ENCODE assay signal across 8 mouse cellular contexts in the genomic region with DNA sequence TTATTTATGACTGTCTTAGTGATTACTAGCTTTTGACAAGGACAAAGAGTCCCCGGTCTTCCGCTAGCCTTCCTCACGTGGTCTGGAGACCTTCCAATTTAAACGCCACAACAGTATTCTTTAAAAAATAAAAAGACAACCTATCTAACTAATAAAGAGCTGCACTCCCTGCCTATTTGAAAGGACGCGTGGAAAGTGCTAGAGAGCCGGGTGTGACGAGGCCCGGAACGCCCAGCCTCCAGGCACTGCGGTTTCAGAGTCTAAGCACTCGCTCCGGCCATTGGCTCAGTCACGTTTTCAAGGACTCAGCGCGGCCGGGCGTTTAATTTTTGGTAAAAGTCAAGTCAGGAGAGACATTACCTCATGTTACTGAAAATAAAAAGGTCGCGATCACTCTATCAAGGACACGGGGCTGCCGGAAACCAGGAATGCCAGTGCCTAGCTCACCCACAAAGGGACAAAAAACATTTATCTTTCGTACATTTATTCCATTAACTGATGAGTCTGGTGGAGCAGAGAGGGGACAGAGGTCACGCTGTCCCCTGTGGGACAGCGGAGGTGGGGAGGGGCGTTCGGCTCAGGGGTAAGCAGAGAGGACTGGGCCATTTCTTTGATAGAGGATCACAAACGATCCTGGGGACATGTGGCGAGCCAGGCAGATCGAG. TPM values are rescaled to one million over a fixed set of nuclear protein-coding genes. Genes with fewer than 3 reads are reported as not detected.
A peak's percentile ranks its signal among the peaks of the same experiment; 100 is the strongest.
DNase-seq lines count a peak whose midpoint lies in the region; ATAC-seq and TF ChIP-seq lines count a peak whose summit lies in the region.

No protein-coding gene starts in this region.

- WGBS in forebrain, embryonic 16.5 days: under 1% methylated on average over 30 of the region's 30 CpGs

- DNase-seq in ES-E14 (ENCODE audit: low read depth, low spot score): no peak
- DNase-seq in cerebellum, adult 11 months: peak; percentile 74
- peak; percentile 78 to 83 for DNase-seq in heart, postnatal 36 days
- peak; percentile 63 to 70 for DNase-seq in layer of hippocampus, adult 8-10 months (ENCODE audit: low spot score in 2 of 2)
- DNase-seq in lung, postnatal 10 days: peak; percentile 89
- peak; percentile 49 for DNase-seq in ovary, postnatal 10 days (ENCODE audit: low spot score)
- DNase-seq in thymus, postnatal 10 days (ENCODE audit: low spot score in 2 of 2): peak; percentile 56 to 58

- intact Hi-C loops in heart, postnatal 36 days (cut with DNase I): loop anchor here (1.0 kb wide), 1 partner anchor 16 kb away; no protein-coding TSS in a partner anchor

- no peaks in the 10 kb centered on the region for H3K9me3 ChIP-seq in ES-E14 (ENCODE audit: control insufficient read depth, insufficient read depth, low read depth, low read length)
- H3K9me3 ChIP-seq in forebrain, embryonic 16.5 days (ENCODE audit: control insufficient read depth, low read length): no peaks in the 10 kb centered on the region

- in situ Hi-C loops in ES-E14 (cut with MboI; ENCODE audit: low sequenced_read_pairs in 2 of 2, unreplicated experiment in 2 of 2): no loop called here

- peak; percentile 20 for ATAC-seq in forebrain, embryonic 16.5 days

- peak overlapping the region; percentile 100 for H3K27ac ChIP-seq in ES-E14 (ENCODE audit: insufficient read depth, low read depth, low read length, poor library complexity, severe bottlenecking)
- peak overlapping the region; percentile 96 for H3K27ac ChIP-seq in forebrain, embryonic 16.5 days (ENCODE audit: low read length)

- peaks cover 31% of the 10 kb centered on the region for H3K36me3 ChIP-seq in ES-E14 (ENCODE audit: control insufficient read depth, insufficient read depth, low read length, poor library complexity, severe bottlenecking)
- peaks cover 13% of the 10 kb centered on the region for H3K36me3 ChIP-seq in forebrain, embryonic 16.5 days (ENCODE audit: control insufficient read depth, insufficient read depth)

- peak overlapping the region; percentile 76 to 99 for H3K4me3 ChIP-seq in ES-E14 (ENCODE audit: insufficient read depth in 1 of 2, low read depth in 1 of 2, low read length in 2 of 2, poor library complexity in 1 of 2, severe bottlenecking in 1 of 2)
- peak overlapping the region; percentile 50 for H3K4me3 ChIP-seq in forebrain, embryonic 16.5 days (replicated peaks; ENCODE audit: low read length)

- peak overlapping the region; percentile 98 for H3K9ac ChIP-seq in ES-E14 (ENCODE audit: insufficient read depth, low read depth, low read length, poor library complexity, severe bottlenecking)
- peak overlapping the region; percentile 84 for H3K9ac ChIP-seq in forebrain, embryonic 16.5 days (replicated peaks; ENCODE audit: low read depth, low read length)

- no peaks in the 10 kb centered on the region for H3K27me3 ChIP-seq in forebrain, embryonic 16.5 days (replicated peaks; ENCODE audit: control insufficient read depth, insufficient read depth, low read length)

- peaks cover 7 to 8% of the 10 kb centered on the region in 2 experiments; a peak in 3 of 4 replicates for H3K4me1 ChIP-seq in ES-E14 (ENCODE audit: control insufficient read depth in 2 of 2, insufficient read depth in 2 of 2, low read length in 2 of 2, poor library complexity in 1 of 2)
- peaks cover 20% of the 10 kb centered on the region for H3K4me1 ChIP-seq in forebrain, embryonic 16.5 days (replicated peaks; ENCODE audit: control insufficient read depth, insufficient read depth, low read length)

- H3K4me2 ChIP-seq in forebrain, embryonic 16.5 days (ENCODE audit: low read length): peak overlapping the region; percentile 87

TF ChIP-seq in ES-E14, 5 proteins besides CTCF, POLR2A, EP300 and RAD21:
- no peak for TF ChIP-seq HCFC1 (IDR thresholded peaks at IDR 0.05; ENCODE audit: borderline replicate concordance, insufficient read depth, low read length)
- no peak for TF ChIP-seq ZC3H11A (IDR thresholded peaks at IDR 0.05; ENCODE audit: borderline replicate concordance, low read depth, low read length)
- TF ChIP-seq ZNF384 (IDR thresholded peaks at IDR 0.05; ENCODE audit: low read depth, low read length): no peak
- no peak for TF ChIP-seq MAFK (IDR thresholded peaks at IDR 0.05; ENCODE audit: insufficient read depth, low read depth, low read length)

RNA-seq across cellular contexts. Expression of gene Hspa8, which starts 0.8 kb away (rescaled TPM):
- 3,361 and 3,988 TPM in 2 replicates for total RNA-seq in ES-E14 (2012; rRNA removed)
- 3,453 and 3,528 TPM in 2 replicates for polyA plus RNA-seq in forebrain, embryonic 16.5 days (2015; fragmentation: Nextera tagmentation; extraction: Ambion mirVana)
- 1,000 to 10,000 TPM; 1,282 to 1,390 TPM for total RNA-seq in heart, postnatal 36 days (2021)
- total RNA-seq in layer of hippocampus, adult 8-10 months (2022): 1,000 to 10,000 TPM; 1,628 to 2,341 (median 2,100) TPM
